ENCODE assay signal across 9 mouse cellular contexts in genomic region chrX:66652455-66653144, GRCm38 (mm10). TPM values are rescaled to one million over a fixed set of nuclear protein-coding genes. Genes with fewer than 3 reads are reported as not detected.
DNase-seq lines count a peak whose midpoint lies in the region; ATAC-seq and TF ChIP-seq lines count a peak whose summit lies in the region.
"Had no signal": no experiment of that assay in that cellular context is flagged by ENCODE, and none has a peak within 500 bp of the region (broad histone marks: within the 10 kb centered on the region; RNA-seq: fewer than 3 reads in every experiment).

No protein-coding gene starts in this region.

- 8% methylated on average over 21 of the region's 21 CpGs for WGBS in cerebellum, adult 2 months
- WGBS in midbrain, embryonic 14.5 days: 14% methylated on average over 21 of the region's 21 CpGs

- POLR2A ChIA-PET in Patski (lab: Charles Lee): no interaction called here

- no peak for DNase-seq in Patski (ENCODE audit: low read depth, low spot score)
- peak; percentile 74 to 79 for DNase-seq in cerebellum, adult 2 months
- DNase-seq in heart, postnatal 36 days: peak; percentile 6 to 12
- DNase-seq in left cerebral cortex, adult 18-20 months (ENCODE audit: low spot score in 2 of 2): peak; percentile 63 to 80
- peak; percentile 76 for DNase-seq in midbrain, embryonic 14.5 days
- DNase-seq in yolk sac, embryonic 10.5 days (ENCODE audit: low spot score): peak; percentile 15
- DNase-seq in thymus, postnatal 4 days: no peak

- peak overlapping the region; percentile 50 for H3K9ac ChIP-seq in midbrain, embryonic 14.5 days (replicated peaks; ENCODE audit: low read length)

- TF ChIP-seq POLR2A in cerebellum, adult 2 months (IDR thresholded peaks at IDR 0.05; ENCODE audit: borderline replicate concordance, insufficient read depth, low read length): 0 out of 2 replicates have a peak, but pooled peaks have one; percentile 24

- ATAC-seq in Patski: peak; percentile 42
- peak; percentile 79 for ATAC-seq in frontal cortex, adult (ENCODE audit: low TSS enrichment)
- peak; percentile 84 for ATAC-seq in midbrain, embryonic 14.5 days (ENCODE audit: low FRiP score, low TSS enrichment)

- in situ Hi-C loops in Patski (cut with MboI; ENCODE audit: low pct_unique_long_range_greater_than_20kb): loop anchor here (25.0 kb wide), 1 partner anchor 1660 kb away; no protein-coding TSS in a partner anchor

- peaks cover 22% of the 10 kb centered on the region for H3K27me3 ChIP-seq in Patski
- no peaks in the 10 kb centered on the region for H3K27me3 ChIP-seq in cerebellum, adult 2 months (ENCODE audit: control insufficient read depth, insufficient read depth, low read length)
- no peaks in the 10 kb centered on the region for H3K27me3 ChIP-seq in midbrain, embryonic 14.5 days (ENCODE audit: control insufficient read depth, insufficient read depth, low read length)

- H3K4me1 ChIP-seq in cerebellum, adult 2 months (ENCODE audit: control insufficient read depth, insufficient read depth, low read length): no peaks in the 10 kb centered on the region; the same call in 1 of the 2 replicates
- no peaks in the 10 kb centered on the region for H3K4me1 ChIP-seq in midbrain, embryonic 14.5 days (ENCODE audit: control insufficient read depth, insufficient read depth, low read length)

- no peaks in the 10 kb centered on the region for H3K36me3 ChIP-seq in midbrain, embryonic 14.5 days (ENCODE audit: control insufficient read depth, insufficient read depth, low read length)

- intact Hi-C loops in heart, postnatal 36 days (cut with DNase I): no loop called here

- CTCF ChIA-PET in Patski (lab: Charles Lee): no interaction called here

- H3K4me2 ChIP-seq in midbrain, embryonic 14.5 days (ENCODE audit: low read length): peak overlapping the region; percentile 63

- no peak for TF ChIP-seq CTCF in Patski (IDR thresholded peaks at IDR 0.05)
- TF ChIP-seq CTCF in cerebellum, adult 2 months (IDR thresholded peaks at IDR 0.05; ENCODE audit: borderline replicate concordance, insufficient read depth, low read depth, low read length): no peak

- peak overlapping the region; percentile 62 for H3K4me3 ChIP-seq in cerebellum, adult 2 months (replicated peaks; ENCODE audit: insufficient read depth, low read depth, low read length)
- H3K4me3 ChIP-seq in midbrain, embryonic 14.5 days (replicated peaks; ENCODE audit: low read depth, low read length): peak overlapping the region; percentile 39
- H3K4me3 ChIP-seq: myocyte had no signal

- H3K27ac ChIP-seq in cerebellum, adult 2 months (ENCODE audit: insufficient read depth, low read length): peak overlapping the region; percentile 51
- peak overlapping the region; percentile 45 for H3K27ac ChIP-seq in midbrain, embryonic 14.5 days (replicated peaks; ENCODE audit: low read depth, low read length)

- H3K9me3 ChIP-seq in midbrain, embryonic 14.5 days (ENCODE audit: control insufficient read depth, low read length): no peaks in the 10 kb centered on the region

RNA-seq across cellular contexts. Expression of gene Slitrk2, which starts 3.5 kb away (rescaled TPM):
- 0.08 TPM for polyA plus RNA-seq in Patski (2021)
- 9.5 and 10.0 TPM in 2 replicates for polyA plus RNA-seq in cerebellum, adult 2 months (2012; rRNA removed)
- under 1 TPM; 0.25 to 0.33 TPM for total RNA-seq in heart, postnatal 36 days (2021)
- total RNA-seq in left cerebral cortex, adult 18-20 months (2021): 10 to 100 TPM; 32.1 to 36.1 TPM
- polyA plus RNA-seq in midbrain, embryonic 14.5 days (2014; fragmentation: Nextera tagmentation; extraction: Ambion mirVana): 10.8 and 11.2 TPM in 2 replicates
- polyA plus RNA-seq: myocyte had no signal

Comparison
In these comparisons a context has a peak if more than half of its experiments do, and no peak if none do; other contexts are left out.
1. DNase-seq: peak in cerebellum, adult 2 months (2 of 2), heart, postnatal 36 days (2 of 2), left cerebral cortex, adult 18-20 months (2 of 2), midbrain, embryonic 14.5 days (single experiment) and yolk sac, embryonic 10.5 days (single experiment); none in Patski (single experiment) and thymus, postnatal 4 days (single experiment).
2. Peak in every context shown above with its lines, with median percentiles within 50 percentile points of each other: ATAC-seq.